Mouse (Mus musculus) macrophage (primary cell): ENCODE data around the gene Zfp335. TPM values are rescaled to one million over a fixed set of nuclear protein-coding genes. Genes with fewer than 3 reads are reported as not detected.

ENCODE experiments used
- H3K27ac ChIP-seq: fragments of 350-480 bp; formaldehyde crosslinking; 2 replicates; pipeline ENCODE4 v1.9.0; 2021
- H3K36me3 ChIP-seq: fragments of 350-480 bp; formaldehyde crosslinking; 2 replicates; pipeline ENCODE4 v1.9.0; 2021; ENCODE audit errors: inconsistent target
- H3K4me3 ChIP-seq: fragments of 350-480 bp; formaldehyde crosslinking; 2 replicates; pipeline ENCODE4 v1.9.0; 2021; ENCODE audit errors: inconsistent target
- H3K79me2 ChIP-seq: fragments of 350-480 bp; formaldehyde crosslinking; 2 replicates; pipeline ENCODE4 v1.9.0; 2021; ENCODE audit errors: inconsistent target
- WGBS: methylation state at CpG from one replicate; pipeline ENCODE4 v1.1.7; 2026; ENCODE audit warnings: inconsistent platforms; ENCODE audit not compliant: missing documents; 5-methylcytosine and 5-hydroxymethylcytosine counted together
- polyA plus RNA-seq: library from polyadenylated mRNA; stranded (reverse); fragments of 250-400 nt; gene quantifications from 3 replicates; pipeline ENCODE4 v1.2.4, GENCODE M21; 2018; ENCODE audit warnings: inconsistent platforms

The Zfp335 gene
- polyA plus RNA-seq, 1 experiment from 2014 or later: 6.8 TPM

- 47% methylated on average over 3 of the region's 9 CpGs for WGBS
- Histone ChIP-seq H3K79me2 (peaks cover 21% of the 10 kb centered on the region), H3K36me3 (peaks cover 14% of the 10 kb centered on the region), H3K4me3 (no peak overlapping the region), H3K27ac (peak overlapping the region; percentile 98)
Measured at GRCm38 (mm10) chr2:164912749-164913427, 1.3 kb upstream of the Zfp335 start.

DNA sequence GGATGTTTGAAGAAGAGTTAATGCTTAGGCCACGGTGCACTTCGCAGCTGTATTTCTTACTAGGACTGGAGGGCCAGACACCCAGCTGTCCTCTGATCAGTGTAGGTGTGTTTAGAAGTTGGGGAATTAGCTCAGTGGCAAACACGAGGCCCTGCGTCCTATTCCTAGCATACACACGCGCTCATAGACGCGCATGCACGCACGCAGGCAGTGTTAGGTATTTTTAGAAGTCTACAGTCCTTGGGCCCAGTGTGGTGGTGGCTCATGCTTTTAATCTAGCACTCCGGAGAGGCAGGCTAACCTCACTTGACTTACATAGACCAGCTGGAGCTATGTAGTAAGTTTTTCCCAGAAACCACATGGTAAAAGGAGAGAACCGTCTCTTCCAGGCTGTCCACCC is 594 bp upstream of the Zfp335 start:
- peaks cover 21% of the 10 kb centered on the region for H3K79me2 ChIP-seq
- H3K4me3 ChIP-seq: peak overlapping the region; percentile 57
- 7% methylated on average over 12 of the region's 12 CpGs for WGBS
- peaks cover 21% of the 10 kb centered on the region for H3K36me3 ChIP-seq
- H3K27ac ChIP-seq: peak overlapping the region; percentile 98

- Histone ChIP-seq H3K4me3 (peak overlapping the region; percentile 96), H3K36me3 (peaks cover 37% of the 10 kb centered on the region), H3K27ac (peak overlapping the region; percentile 77), H3K79me2 (peaks cover 21% of the 10 kb centered on the region)
- WGBS: 6% methylated on average over 37 of the region's 37 CpGs
Measured at GRCm38 (mm10) chr2:164910360-164911061, 1.0 kb downstream of the Zfp335 start.

DNA sequence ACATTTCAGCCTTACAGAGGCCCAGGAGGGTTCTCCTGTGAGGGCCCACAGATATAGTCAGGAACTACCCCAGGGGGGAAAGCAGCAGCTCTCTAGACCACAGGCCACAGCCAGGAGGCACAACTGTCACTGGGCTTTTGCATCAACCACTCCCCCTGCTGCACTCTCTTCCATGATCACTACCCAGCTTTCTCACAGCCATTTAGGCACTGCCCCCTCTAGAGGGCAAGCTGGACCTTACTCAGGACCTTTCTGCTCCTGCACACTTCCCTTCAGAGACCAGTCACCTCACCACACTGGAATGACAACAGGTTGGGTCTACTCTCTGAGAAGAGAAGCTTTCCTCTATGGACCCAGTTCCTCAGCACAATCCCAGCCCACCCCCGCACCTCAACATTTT is 2.0 kb downstream of the Zfp335 start:
- H3K4me3 ChIP-seq: peak overlapping the region; percentile 96; the same call in 1 of the 2 replicates
- no peak overlapping the region for H3K27ac ChIP-seq
- peaks cover 46% of the 10 kb centered on the region for H3K36me3 ChIP-seq
- WGBS: 64% methylated on average over 1 of the region's 1 CpGs
- peaks cover 21% of the 10 kb centered on the region for H3K79me2 ChIP-seq

- H3K79me2 ChIP-seq: peaks cover 21% of the 10 kb centered on the region
- no peak overlapping the region for H3K27ac ChIP-seq
- no peak overlapping the region for H3K4me3 ChIP-seq
- H3K36me3 ChIP-seq: peaks cover 50% of the 10 kb centered on the region
- WGBS: 98% methylated on average over 3 of the region's 3 CpGs
Measured at GRCm38 (mm10) chr2:164909100-164909499, 2.5 kb downstream of the Zfp335 start.

GRCm38 (mm10) chr2:164908011-164908410 is 3.5 kb downstream of the Zfp335 start:
- WGBS: 98% methylated on average over 5 of the region's 5 CpGs
- H3K4me3 ChIP-seq: no peak overlapping the region
- H3K79me2 ChIP-seq: peaks cover 21% of the 10 kb centered on the region
- peaks cover 58% of the 10 kb centered on the region for H3K36me3 ChIP-seq
- H3K27ac ChIP-seq: no peak overlapping the region

DNA sequence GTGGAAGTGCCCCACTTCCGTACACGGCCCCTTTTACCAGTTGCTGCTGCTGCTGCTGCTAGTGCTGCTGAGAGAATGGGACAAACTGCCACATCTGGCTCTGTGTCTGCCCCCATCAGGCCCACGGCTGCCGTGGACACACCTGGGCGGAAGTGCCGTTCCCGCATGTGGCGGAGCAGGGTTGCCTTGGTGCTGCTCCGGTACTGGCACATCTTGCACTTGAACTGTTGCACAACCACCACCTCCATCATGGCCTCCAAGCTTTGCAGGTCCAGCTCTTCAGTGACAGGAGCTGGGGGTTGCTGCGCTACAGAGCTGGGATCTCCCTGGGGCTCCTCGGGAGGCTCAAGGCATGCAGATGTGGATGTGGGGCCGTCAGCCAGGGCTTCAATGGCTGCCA is 4.0 kb downstream of the Zfp335 start:
- Histone ChIP-seq H3K27ac (no peak overlapping the region), H3K36me3 (peaks cover 63% of the 10 kb centered on the region), H3K79me2 (peaks cover 21% of the 10 kb centered on the region), H3K4me3 (no peak overlapping the region)
- WGBS: 97% methylated on average over 10 of the region's 12 CpGs

DNA sequence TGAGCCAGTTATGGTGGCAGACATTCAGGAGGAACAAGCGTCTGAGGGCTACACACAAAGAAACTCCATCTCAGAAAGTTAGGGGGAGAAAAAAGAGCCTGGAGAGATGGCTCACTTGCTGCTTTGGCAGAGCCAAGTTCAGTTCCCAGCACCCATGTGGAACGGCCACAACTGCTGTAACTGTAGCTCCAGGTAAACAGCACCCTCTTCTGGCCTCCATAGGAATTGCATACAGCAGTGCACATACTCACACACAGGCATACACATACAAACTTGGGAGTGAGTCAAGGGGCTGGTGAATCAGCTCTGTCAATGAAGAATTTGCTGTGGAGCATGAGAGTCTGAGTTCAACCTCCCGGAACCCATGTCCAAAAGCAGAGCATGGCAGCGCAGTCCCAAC is 5.5 kb downstream of the Zfp335 start:
- H3K4me3 ChIP-seq: no peak overlapping the region
- H3K27ac ChIP-seq: no peak overlapping the region
- H3K79me2 ChIP-seq: peaks cover 21% of the 10 kb centered on the region
- peaks cover 77% of the 10 kb centered on the region for H3K36me3 ChIP-seq
- WGBS: 98% methylated on average over 4 of the region's 4 CpGs

- Histone ChIP-seq H3K36me3 (peaks cover 95% of the 10 kb centered on the region), H3K27ac (no peak overlapping the region), H3K4me3 (no peak overlapping the region), H3K79me2 (no peaks in the 10 kb centered on the region)
- WGBS: no CpG with 5 or more reads among the region's 1 CpGs
Measured at GRCm38 (mm10) chr2:164903496-164903895, 8.1 kb downstream of the Zfp335 start.

GRCm38 (mm10) chr2:164901380-164901779 is 10.2 kb downstream of the Zfp335 start:
- no peak overlapping the region for H3K4me3 ChIP-seq
- 91% methylated on average over 11 of the region's 13 CpGs for WGBS
- no peak overlapping the region for H3K27ac ChIP-seq
- no peaks in the 10 kb centered on the region for H3K79me2 ChIP-seq
- peaks cover 90% of the 10 kb centered on the region for H3K36me3 ChIP-seq

- Histone ChIP-seq H3K27ac (no peak overlapping the region), H3K4me3 (no peak overlapping the region), H3K79me2 (no peaks in the 10 kb centered on the region), H3K36me3 (peaks cover 90% of the 10 kb centered on the region)
- 93% methylated on average over 16 of the region's 16 CpGs for WGBS
Measured at GRCm38 (mm10) chr2:164899723-164900459, 11.7 kb downstream of the Zfp335 start.

- 93% methylated on average over 15 of the region's 15 CpGs for WGBS
- Histone ChIP-seq H3K79me2 (no peaks in the 10 kb centered on the region), H3K36me3 (peaks cover 90% of the 10 kb centered on the region), H3K27ac (no peak overlapping the region), H3K4me3 (no peak overlapping the region)
Measured at GRCm38 (mm10) chr2:164899034-164899433, 12.5 kb downstream of the Zfp335 start.

GRCm38 (mm10) chr2:164898008-164898407 is 13.5 kb downstream of the Zfp335 start:
- Histone ChIP-seq H3K79me2 (no peaks in the 10 kb centered on the region), H3K27ac (no peak overlapping the region), H3K36me3 (peaks cover 93% of the 10 kb centered on the region), H3K4me3 (no peak overlapping the region)
- WGBS: 95% methylated on average over 7 of the region's 7 CpGs

- WGBS: 97% methylated on average over 6 of the region's 6 CpGs
- H3K36me3 ChIP-seq: peaks cover 94% of the 10 kb centered on the region
Measured at GRCm38 (mm10) chr2:164895885-164896284, 15.7 kb downstream of the Zfp335 start.

DNA sequence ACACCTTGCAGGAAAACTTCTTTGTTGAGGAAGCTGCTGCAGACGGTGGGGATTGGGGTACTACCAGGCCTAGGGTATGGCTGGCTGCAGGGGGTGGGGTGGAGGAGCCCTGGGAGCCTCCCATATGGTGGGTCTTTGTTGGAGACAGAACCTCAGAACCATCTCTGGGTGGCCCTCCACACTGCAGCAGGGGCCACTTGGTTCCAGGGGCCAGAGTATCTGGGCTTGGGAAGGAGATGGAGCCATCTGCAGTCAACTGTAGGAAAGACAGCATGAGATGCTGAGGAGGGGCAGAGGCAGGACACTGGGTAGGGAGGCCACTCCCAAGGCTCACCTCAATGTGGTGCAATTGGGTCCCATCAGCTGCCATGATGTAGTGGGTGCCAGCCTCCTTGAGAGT is 16.9 kb downstream of the Zfp335 start:
- Histone ChIP-seq H3K27ac (no peak overlapping the region), H3K36me3 (peaks cover 94% of the 10 kb centered on the region), H3K79me2 (no peaks in the 10 kb centered on the region), H3K4me3 (no peak overlapping the region)
- WGBS: 100% methylated on average over 1 of the region's 1 CpGs

More at GRCm38 (mm10) chr2:164895885-164896284, 15.7 kb downstream of the Zfp335 start:
- no peak overlapping the region for H3K27ac ChIP-seq
- H3K79me2 ChIP-seq: no peaks in the 10 kb centered on the region
- H3K4me3 ChIP-seq: no peak overlapping the region
